Mouse (Mus musculus) erythroblast, embryonic 14.5 days (primary cell): Measurements from ENCODE around the gene Arf6.

Experiments
- GATA1 ChIP-seq: IDR thresholded peaks from 2 replicates; pipeline ENCODE4 v1.6.1; 2012; ENCODE audit warnings: low read length, inconsistent platforms, mixed read lengths
- TAL1 ChIP-seq: IDR thresholded peaks from 3 replicates; pipeline ENCODE4 v1.6.1; 2012; ENCODE audit warnings: low read length, inconsistent platforms, mixed read lengths

DNA sequence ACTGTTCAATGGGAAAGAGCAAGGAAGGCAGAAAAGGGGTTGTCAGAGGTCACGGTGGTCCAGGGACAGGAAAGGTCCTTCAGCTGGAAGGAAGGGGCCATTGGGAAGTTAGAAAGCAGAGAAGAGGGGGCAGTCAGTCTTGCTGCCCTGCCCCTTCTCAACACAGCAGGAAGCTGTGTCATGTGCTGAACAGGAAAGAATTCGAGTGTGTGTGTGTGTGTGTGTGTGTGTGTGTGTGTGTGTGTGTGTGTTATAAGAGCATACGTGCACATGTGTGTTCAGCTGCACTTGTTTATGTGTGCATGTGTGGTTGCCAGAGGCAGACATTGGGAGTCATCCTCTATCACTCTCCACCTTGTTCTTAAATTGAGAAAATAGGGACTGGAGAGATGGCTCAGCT lies 48.8 kb downstream of the Arf6 start:
- no peak for TF ChIP-seq TAL1
- TF ChIP-seq GATA1, result no peak
